Mouse (Mus musculus): ENCODE data around the gene Rgs3.

Rgs3 gene

GRCm38 (mm10) chr4:62653922-62654661, 94.4 kb downstream of the Rgs3 start:
- no peak for DNase-seq (ENCODE audit: low spot score)

GRCm38 (mm10) chr4:62659264-62659663, 99.6 kb downstream of the Rgs3 start:
- no peak for DNase-seq (ENCODE audit: low spot score)

GRCm38 (mm10) chr4:62659861-62660553, 100.4 kb downstream of the Rgs3 start:
- DNase-seq (ENCODE audit: low spot score): no peak

GRCm38 (mm10) chr4:62660554-62660864, 100.9 kb downstream of the Rgs3 start:
- DNase-seq (ENCODE audit: low spot score): no peak

GRCm38 (mm10) chr4:62661311-62661849, 101.7 kb downstream of the Rgs3 start:
- no peak for DNase-seq (ENCODE audit: low spot score)

GRCm38 (mm10) chr4:62663348-62663747, 103.7 kb downstream of the Rgs3 start:
- DNase-seq (ENCODE audit: low spot score): no peak

- no peak for DNase-seq (ENCODE audit: low spot score)
These were observed 106.2 kb downstream of the Rgs3 start for GRCm38 (mm10) chr4:62665842-62666241.

- DNase-seq (ENCODE audit: low spot score): no peak
These were observed 109.0 kb downstream of the Rgs3 start for GRCm38 (mm10) chr4:62668666-62669065.

- no peak for DNase-seq (ENCODE audit: low spot score)
These were observed 109.7 kb downstream of the Rgs3 start for GRCm38 (mm10) chr4:62669094-62670071.

- no peak for DNase-seq (ENCODE audit: low spot score)
These were observed 113.9 kb downstream of the Rgs3 start for GRCm38 (mm10) chr4:62673531-62674030.

GRCm38 (mm10) chr4:62674031-62674995, 114.7 kb downstream of the Rgs3 start:
- no peak for DNase-seq (ENCODE audit: low spot score)

- DNase-seq (ENCODE audit: low spot score): no peak
These were observed 115.7 kb downstream of the Rgs3 start for GRCm38 (mm10) chr4:62675394-62675793.

- no peak for DNase-seq (ENCODE audit: low spot score)
These were observed 117.5 kb downstream of the Rgs3 start for GRCm38 (mm10) chr4:62677047-62677737.

GRCm38 (mm10) chr4:62679157-62679556, 119.5 kb downstream of the Rgs3 start:
- no peak for DNase-seq (ENCODE audit: low spot score)

GRCm38 (mm10) chr4:62681467-62681866, 121.8 kb downstream of the Rgs3 start:
- DNase-seq (ENCODE audit: low spot score): no peak

GRCm38 (mm10) chr4:62682371-62682770, 122.7 kb downstream of the Rgs3 start:
- no peak for DNase-seq (ENCODE audit: low spot score)

- DNase-seq (ENCODE audit: low spot score): no peak
These were observed 123.5 kb downstream of the Rgs3 start for GRCm38 (mm10) chr4:62683148-62683547.

GRCm38 (mm10) chr4:62684351-62684750, 124.7 kb downstream of the Rgs3 start:
- DNase-seq (ENCODE audit: low spot score): no peak

- no peak for DNase-seq (ENCODE audit: low spot score)
These were observed 125.6 kb downstream of the Rgs3 start for GRCm38 (mm10) chr4:62685268-62685667.

- no peak for DNase-seq (ENCODE audit: low spot score)
These were observed 127.1 kb downstream of the Rgs3 start for GRCm38 (mm10) chr4:62686769-62687168.
